Mouse (Mus musculus) liver, adult 2 months (tissue): ENCODE data around the gene Tmc2. TPM values are rescaled to one million over a fixed set of nuclear protein-coding genes. Genes with fewer than 3 reads are reported as not detected.

Source experiments
- DNase-seq: peaks from one replicate; pipeline ENCODE4 v3.0.0-alpha.2; 2011; ENCODE audit warnings: low read depth, low spot score; ENCODE audit errors: extremely low read depth
- H3K27ac ChIP-seq: fragments of 200-500 bp; replicated peaks from 2 replicates; pipeline ENCODE4 v1.5.1; 2012; ENCODE audit warnings: low read depth, mild to moderate bottlenecking, control low read depth, inconsistent platforms, low read length; ENCODE audit not compliant: insufficient read depth
- H3K27me3 ChIP-seq: fragments of 200-500 bp; 2 replicates; pipeline ENCODE4 v1.6.1; 2012; ENCODE audit warnings: mild to moderate bottlenecking, moderate library complexity, low read length, inconsistent platforms; ENCODE audit not compliant: control insufficient read depth, insufficient read depth
- H3K36me3 ChIP-seq: fragments of 200-500 bp; 2 replicates; pipeline ENCODE4 v1.6.1; 2012; ENCODE audit warnings: low read length, inconsistent platforms; ENCODE audit not compliant: control insufficient read depth, insufficient read depth
- H3K4me1 ChIP-seq: fragments of 200-500 bp; 2 replicates; pipeline ENCODE4 v1.6.1; 2011; ENCODE audit warnings: low read length; ENCODE audit not compliant: control insufficient read depth, insufficient read depth
- H3K4me3 ChIP-seq: fragments of 200-500 bp; 2 replicates; pipeline ENCODE4 v1.5.1; 2011; ENCODE audit warnings: low read depth, mild to moderate bottlenecking, control low read depth, low read length, moderate library complexity; ENCODE audit not compliant: insufficient read depth
- H3K79me2 ChIP-seq: fragments of 200-500 bp; 2 replicates; pipeline ENCODE4 v1.6.1; 2012; ENCODE audit warnings: inconsistent platforms, mild to moderate bottlenecking, low read length, moderate library complexity; ENCODE audit not compliant: control insufficient read depth, insufficient read depth
- H3K9ac ChIP-seq: fragments of 200-500 bp; 2 replicates; pipeline ENCODE4 v1.6.1; 2012; ENCODE audit warnings: low read depth, mild to moderate bottlenecking, control low read depth, inconsistent platforms, low read length
- CTCF ChIP-seq: fragments of 200-500 bp; IDR thresholded peaks from 2 replicates; pipeline ENCODE4 v1.5.1; 2011; ENCODE audit warnings: low read depth, low read length, control low read depth
- POLR2A ChIP-seq: fragments of 200-500 bp; IDR thresholded peaks from 2 replicates; pipeline ENCODE4 v1.6.1; 2011; ENCODE audit warnings: low read length, control low read depth; ENCODE audit not compliant: insufficient read depth; ENCODE audit errors: extremely low read depth
- WGBS: fragments of 180-500 bp; shearing (Covaris S2); methylation state at CpG from one replicate; pipeline ENCODE4 v1.1.7; 2018; 5-methylcytosine and 5-hydroxymethylcytosine counted together
- polyA plus RNA-seq: library from polyadenylated mRNA; depleted of rRNA; stranded (reverse); fragments of >200 nt; gene quantifications from 2 replicates; pipeline ENCODE4 v1.2.3, GENCODE M21; 2012; rRNA removed
- total RNA-seq: library from RNA; depleted of rRNA; stranded (reverse); fragments of >200 nt; gene quantifications from 2 replicates; pipeline ENCODE4 v1.2.3, GENCODE M21; 2014; rRNA removed

Gene Tmc2
- total RNA-seq = not detected in 2 replicates
- polyA plus RNA-seq = not detected in 2 replicates

DNA sequence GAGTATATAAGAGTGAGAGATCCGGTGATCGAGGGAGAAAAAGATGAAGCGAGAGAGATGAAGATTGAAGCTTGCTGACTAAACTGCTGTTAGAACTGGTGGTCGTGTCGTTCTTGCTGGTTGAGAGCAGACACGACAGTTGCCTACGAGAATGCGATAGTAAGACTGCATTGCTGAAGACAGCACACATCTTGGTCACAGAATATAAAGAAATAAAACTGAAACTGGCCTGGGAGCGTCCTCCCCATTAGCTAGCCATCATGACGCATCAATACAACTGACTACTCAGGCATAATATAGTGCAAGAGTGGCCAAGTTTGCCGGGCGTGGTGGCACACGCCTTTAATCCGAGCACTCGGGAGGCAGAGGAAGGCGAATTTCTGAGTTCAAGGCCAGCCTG is at the start of gene Tmc2:
Gene Tmc2, plus strand, starts transcription at position 301 of the 400 bp plus-strand sequence.
- Histone ChIP-seq H3K27ac (no peak within 1 kb of the TSS), H3K27me3 (no peaks in the 10 kb centered on the region), H3K4me1 (no peaks in the 10 kb centered on the region), H3K36me3 (no peaks in the 10 kb centered on the region), H3K9ac (no peak within 1 kb of the TSS), H3K4me3 (no peak within 1 kb of the TSS), H3K79me2 (no peaks in the 10 kb centered on the region)
- 94% methylated on average over 16 of the region's 16 CpGs for whole genome bisulfite sequencing
- TF ChIP-seq CTCF = no peak
- no peak for TF ChIP-seq POLR2A
- DNase-seq = no peak

DNA sequence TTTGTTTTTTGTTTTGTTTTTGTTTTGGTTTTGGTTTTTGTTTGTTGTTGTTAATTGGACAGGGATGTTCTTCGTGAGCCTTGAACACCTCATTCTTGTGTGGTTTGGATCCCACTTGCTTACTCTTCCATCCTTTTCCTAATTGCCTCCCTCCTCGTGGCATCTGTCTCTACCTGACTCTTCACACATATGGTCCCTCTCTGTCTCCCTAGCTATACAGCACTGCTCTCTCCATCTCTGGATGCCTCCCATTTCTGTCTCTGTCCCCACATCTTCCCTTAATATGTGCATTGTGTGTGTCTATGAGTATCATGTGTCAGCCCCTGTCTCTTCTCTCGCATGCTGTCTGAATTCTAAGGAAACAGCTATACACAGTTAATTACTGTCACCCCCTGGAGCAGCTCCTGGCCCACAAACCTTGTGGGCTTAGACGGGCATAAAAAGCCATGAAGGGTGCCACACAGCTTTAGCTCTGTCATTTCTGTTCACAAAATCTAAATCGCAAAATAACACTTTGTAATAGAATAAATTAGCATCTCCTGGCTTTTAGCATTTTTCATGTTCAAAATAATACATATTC is 48.8 kb upstream of the Tmc2 start:
- 79% methylated on average over 5 of the region's 5 CpGs for whole genome bisulfite sequencing
- H3K27ac ChIP-seq = no peak overlapping the region
- H3K79me2 ChIP-seq = no peaks in the 10 kb centered on the region
- no peak overlapping the region for H3K9ac ChIP-seq
- H3K4me3 ChIP-seq = no peak overlapping the region
- no peak for TF ChIP-seq POLR2A
- no peaks in the 10 kb centered on the region for H3K4me1 ChIP-seq
- no peaks in the 10 kb centered on the region for H3K27me3 ChIP-seq
- no peak for DNase-seq
- H3K36me3 ChIP-seq = no peaks in the 10 kb centered on the region

- no peaks in the 10 kb centered on the region for H3K79me2 ChIP-seq
- 83% methylated on average over 3 of the region's 3 CpGs for WGBS
- H3K27me3 ChIP-seq = no peaks in the 10 kb centered on the region
- TF ChIP-seq CTCF = no peak
- no peak for TF ChIP-seq POLR2A
- H3K36me3 ChIP-seq = no peaks in the 10 kb centered on the region
- no peak overlapping the region for H3K4me3 ChIP-seq
- no peaks in the 10 kb centered on the region for H3K4me1 ChIP-seq
- no peak overlapping the region for H3K27ac ChIP-seq
- no peak overlapping the region for H3K9ac ChIP-seq
- peak; percentile 8 for DNase-seq
Observed at GRCm38 (mm10) chr2:130155171-130155570, 39.8 kb upstream of the Tmc2 start.

DNA sequence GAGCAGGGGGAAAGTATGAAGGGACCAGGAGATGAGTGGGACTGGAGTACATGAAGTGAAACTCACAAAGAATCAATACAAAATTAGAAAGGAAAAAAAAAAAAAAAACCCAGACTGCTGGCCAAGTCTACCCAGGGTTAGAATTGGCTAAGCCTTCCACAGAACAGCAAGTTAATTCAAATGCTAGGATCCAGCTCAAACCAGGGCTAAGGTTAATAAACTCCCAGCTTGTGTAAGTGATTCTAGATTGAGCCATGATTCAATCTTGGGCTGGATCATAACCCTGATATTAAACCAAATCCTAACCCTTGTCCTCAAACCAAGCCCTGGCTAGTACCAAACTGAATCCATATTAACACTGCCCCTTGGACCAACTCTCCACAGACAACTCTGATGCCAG is 39.1 kb upstream of the Tmc2 start:
- Histone ChIP-seq H3K27me3 (no peaks in the 10 kb centered on the region), H3K27ac (no peak overlapping the region), H3K4me1 (no peaks in the 10 kb centered on the region), H3K79me2 (no peaks in the 10 kb centered on the region), H3K4me3 (no peak overlapping the region), H3K36me3 (no peaks in the 10 kb centered on the region), H3K9ac (no peak overlapping the region)
- DNase-seq = peak; percentile 55
- no peak for TF ChIP-seq POLR2A
- no peak for TF ChIP-seq CTCF

GRCm38 (mm10) chr2:130157231-130158087 is 37.5 kb upstream of the Tmc2 start:
- DNase-seq = no peak
- H3K4me3 ChIP-seq = no peak overlapping the region
- no peak overlapping the region for H3K27ac ChIP-seq
- no peak for TF ChIP-seq CTCF
- TF ChIP-seq POLR2A = no peak
- H3K9ac ChIP-seq = no peak overlapping the region
- no peaks in the 10 kb centered on the region for H3K79me2 ChIP-seq
- H3K36me3 ChIP-seq = no peaks in the 10 kb centered on the region
- no peaks in the 10 kb centered on the region for H3K4me1 ChIP-seq
- 74% methylated on average over 14 of the region's 14 CpGs for WGBS
- no peaks in the 10 kb centered on the region for H3K27me3 ChIP-seq

DNA sequence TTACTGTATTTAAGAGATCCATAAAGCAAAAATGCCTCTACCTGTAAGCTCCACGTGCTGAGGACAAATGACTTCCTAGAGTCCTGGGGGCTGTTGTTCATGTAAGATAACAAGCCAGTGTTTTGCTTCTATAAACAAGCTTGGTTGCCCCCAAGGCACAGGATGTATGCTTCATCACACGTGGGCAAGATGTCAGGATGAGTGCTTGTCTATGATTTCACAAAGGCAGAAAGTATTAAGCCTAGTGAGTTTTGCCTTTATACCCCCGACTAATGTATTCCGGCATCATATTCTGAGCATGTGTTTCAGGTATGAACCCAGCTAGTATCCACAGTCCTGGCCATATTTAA is 36.9 kb upstream of the Tmc2 start:
- H3K4me1 ChIP-seq = no peaks in the 10 kb centered on the region
- H3K27me3 ChIP-seq = no peaks in the 10 kb centered on the region
- TF ChIP-seq POLR2A (no peak), CTCF (no peak)
- WGBS = 66% methylated on average over 4 of the region's 4 CpGs
- H3K79me2 ChIP-seq = no peaks in the 10 kb centered on the region
- no peak for DNase-seq
- no peak overlapping the region for H3K4me3 ChIP-seq
- H3K9ac ChIP-seq = no peak overlapping the region
- H3K27ac ChIP-seq = no peak overlapping the region
- no peaks in the 10 kb centered on the region for H3K36me3 ChIP-seq
